Mouse (Mus musculus): ENCODE measurements around the gene Ntm. TPM values are rescaled to one million over a fixed set of nuclear protein-coding genes. Genes with fewer than 3 reads are reported as not detected.

Gene Ntm
- polyA plus RNA-seq, 1 experiment from 2014 or later: 26.5 TPM

DNA sequence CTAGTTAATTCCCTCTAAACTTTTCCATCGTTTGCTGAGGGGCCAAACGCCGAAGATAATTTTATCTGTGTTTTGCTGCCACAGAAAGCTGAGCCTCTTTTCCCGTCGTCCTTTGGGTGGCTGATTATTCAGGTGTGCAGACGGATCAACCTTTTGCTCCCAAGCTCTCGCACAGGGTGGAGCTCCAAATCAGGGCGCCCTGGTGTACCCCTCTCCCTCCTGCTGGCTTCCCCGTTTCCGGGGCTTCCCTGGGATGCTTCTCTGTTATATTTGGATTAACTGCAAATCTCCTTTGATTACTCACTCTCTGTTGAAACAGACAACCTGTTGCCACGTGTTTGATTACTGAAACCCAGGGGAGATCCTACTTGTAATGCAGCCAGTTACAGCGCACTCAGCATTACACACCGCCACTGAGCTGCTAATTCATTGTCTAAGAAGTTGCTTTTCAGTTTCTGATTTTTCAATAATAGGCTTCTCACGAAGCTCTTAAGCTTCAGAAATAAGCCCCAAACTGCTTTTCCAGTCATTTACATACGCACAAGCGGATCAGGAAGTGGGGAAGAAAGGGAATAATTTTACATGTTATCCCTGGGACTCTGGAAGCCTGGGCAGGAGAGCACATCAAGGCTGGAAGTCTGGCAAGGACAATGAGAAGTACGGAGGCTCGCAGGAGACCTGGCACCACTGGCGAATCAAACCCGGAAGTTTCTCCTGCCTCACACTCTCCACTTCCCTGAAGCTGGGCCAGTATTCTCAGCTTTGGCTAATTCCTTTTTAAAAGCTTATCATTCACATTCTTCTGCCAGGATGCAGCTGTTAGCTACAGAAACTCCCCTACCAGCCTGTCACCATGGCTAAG is 19.5 kb downstream of the Ntm start:
- Histone ChIP-seq H3K36me3 (no peaks in the 10 kb centered on the region), H3K27me3 (peaks cover 7% of the 10 kb centered on the region), H3K9ac (peak overlapping the region; percentile 23; the same call in 1 of the 2 replicates), H3K4me3 (peak overlapping the region; percentile 32), H3K27ac (no peak overlapping the region), H3K9me3 (replicated peaks) (no peaks in the 10 kb centered on the region), H3K4me2 (peak overlapping the region; percentile 54), H3K4me1 (replicated peaks) (0 out of 2 replicates have a peak, but pooled peaks cover 8% of the 10 kb centered on the region)
- WGBS: 18% methylated on average over 20 of the region's 20 CpGs
- no peak for ATAC-seq (replicated peaks; ENCODE audit: insufficient number of reproducible peaks, insufficient read depth, low FRiP score, low read depth)

DNA sequence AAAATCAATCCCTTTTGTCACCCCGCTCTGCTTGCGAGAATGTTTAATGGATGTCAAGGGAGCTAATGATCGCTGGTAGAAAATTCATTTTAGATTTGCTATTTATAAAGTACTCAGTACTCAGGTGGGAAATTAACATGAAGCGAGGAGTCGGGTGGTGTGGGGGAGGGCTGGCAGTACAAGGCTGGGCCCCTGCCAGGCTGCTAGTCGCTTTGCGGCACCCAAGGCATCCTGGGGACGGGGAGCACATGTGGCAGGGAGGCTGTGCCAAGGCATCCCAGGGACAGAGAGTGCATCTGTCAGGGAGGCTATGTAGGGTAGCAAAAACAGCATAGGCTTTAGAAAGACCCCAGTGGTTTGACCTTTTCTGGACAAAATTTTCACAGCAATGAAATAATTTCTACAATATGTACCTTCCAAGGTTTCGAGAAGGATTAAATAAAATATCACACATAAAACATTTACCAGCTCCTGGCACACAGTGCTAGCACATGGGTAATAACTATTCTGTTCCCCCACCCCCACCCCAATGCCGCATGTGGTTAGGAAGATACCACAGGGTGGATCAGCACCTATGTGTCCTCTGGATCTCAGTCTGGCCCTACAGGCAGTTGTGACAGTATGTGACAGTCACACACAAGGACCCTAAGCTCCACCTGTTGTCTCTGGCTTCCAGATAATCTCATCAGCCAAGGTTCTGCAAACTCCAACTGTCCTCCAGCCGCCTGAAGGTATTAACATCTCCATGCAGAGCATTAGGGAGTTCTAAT is 20.6 kb downstream of the Ntm start:
- H3K9me3 ChIP-seq (replicated peaks): no peaks in the 10 kb centered on the region
- H3K4me1 ChIP-seq (replicated peaks): 0 out of 2 replicates have a peak, but pooled peaks cover 8% of the 10 kb centered on the region
- H3K36me3 ChIP-seq: no peaks in the 10 kb centered on the region
- ATAC-seq (replicated peaks; ENCODE audit: insufficient number of reproducible peaks, insufficient read depth, low FRiP score, low read depth): no peak
- 57% methylated on average over 11 of the region's 11 CpGs for WGBS
- H3K27me3 ChIP-seq: peaks cover 7% of the 10 kb centered on the region
- H3K9ac ChIP-seq: no peak overlapping the region
- no peak overlapping the region for H3K27ac ChIP-seq
- no peak overlapping the region for H3K4me2 ChIP-seq
- H3K4me3 ChIP-seq: no peak overlapping the region

DNA sequence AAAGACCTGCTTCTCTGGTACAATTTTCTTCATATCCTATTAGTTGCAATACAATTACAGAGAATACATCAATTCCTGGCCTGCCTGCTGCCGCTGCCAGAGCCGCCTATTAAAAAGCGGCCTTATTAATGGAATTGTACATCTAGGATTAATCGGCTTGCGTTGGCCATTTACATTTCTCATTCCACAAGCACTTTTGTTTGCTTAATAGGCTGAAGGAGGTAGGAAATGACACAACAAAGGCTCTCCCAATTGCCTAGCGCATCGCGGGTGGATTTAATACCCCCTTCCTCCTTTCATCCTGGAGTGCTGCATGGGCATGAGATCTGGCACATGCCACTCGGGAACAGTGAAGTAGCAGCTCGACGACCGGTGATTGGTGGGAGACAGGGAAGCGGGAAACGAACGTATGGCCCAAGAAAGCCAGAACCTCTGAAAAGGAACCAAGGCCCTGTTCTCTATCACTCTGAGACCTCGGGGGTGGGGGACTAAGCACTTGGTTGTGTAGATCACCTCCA is 23.4 kb downstream of the Ntm start:
- H3K9me3 ChIP-seq (replicated peaks): no peaks in the 10 kb centered on the region
- ATAC-seq (replicated peaks; ENCODE audit: insufficient number of reproducible peaks, insufficient read depth, low FRiP score, low read depth): no peak
- H3K4me1 ChIP-seq (replicated peaks): 0 out of 2 replicates have a peak, but pooled peaks cover 8% of the 10 kb centered on the region
- H3K27ac ChIP-seq: no peak overlapping the region
- no peaks in the 10 kb centered on the region for H3K36me3 ChIP-seq
- H3K9ac ChIP-seq: no peak overlapping the region
- H3K27me3 ChIP-seq: peaks cover 7% of the 10 kb centered on the region
- whole genome bisulfite sequencing: 88% methylated on average over 16 of the region's 16 CpGs
- no peak overlapping the region for H3K4me3 ChIP-seq
- H3K4me2 ChIP-seq: no peak overlapping the region

DNA sequence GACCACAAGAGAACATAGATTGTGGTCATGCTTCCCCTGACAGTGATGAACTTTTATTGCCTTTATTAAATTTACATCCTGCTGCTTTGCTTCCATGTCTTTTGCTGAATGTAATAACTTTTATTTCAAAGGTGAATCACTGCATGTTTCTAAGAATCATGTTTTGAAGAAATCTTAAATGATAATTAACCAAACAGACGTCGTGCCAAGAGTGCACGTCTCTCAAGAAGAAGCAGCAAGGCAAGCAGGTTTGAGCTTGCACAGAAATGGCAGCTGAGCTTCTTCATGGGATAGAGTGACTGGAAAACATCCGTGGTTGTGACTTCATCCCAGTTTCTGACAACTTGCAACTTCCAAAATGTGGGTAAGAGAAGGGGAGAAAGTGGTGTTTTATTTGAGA is 34.1 kb downstream of the Ntm start:
- Histone ChIP-seq H3K27ac (no peak overlapping the region), H3K27me3 (no peaks in the 10 kb centered on the region), H3K4me1 (replicated peaks) (no peaks in the 10 kb centered on the region), H3K4me2 (no peak overlapping the region), H3K4me3 (no peak overlapping the region), H3K9me3 (replicated peaks) (no peaks in the 10 kb centered on the region), H3K36me3 (no peaks in the 10 kb centered on the region), H3K9ac (no peak overlapping the region)
- WGBS: 80% methylated on average over 4 of the region's 4 CpGs
- ATAC-seq (replicated peaks; ENCODE audit: insufficient number of reproducible peaks, insufficient read depth, low FRiP score, low read depth): no peak

DNA sequence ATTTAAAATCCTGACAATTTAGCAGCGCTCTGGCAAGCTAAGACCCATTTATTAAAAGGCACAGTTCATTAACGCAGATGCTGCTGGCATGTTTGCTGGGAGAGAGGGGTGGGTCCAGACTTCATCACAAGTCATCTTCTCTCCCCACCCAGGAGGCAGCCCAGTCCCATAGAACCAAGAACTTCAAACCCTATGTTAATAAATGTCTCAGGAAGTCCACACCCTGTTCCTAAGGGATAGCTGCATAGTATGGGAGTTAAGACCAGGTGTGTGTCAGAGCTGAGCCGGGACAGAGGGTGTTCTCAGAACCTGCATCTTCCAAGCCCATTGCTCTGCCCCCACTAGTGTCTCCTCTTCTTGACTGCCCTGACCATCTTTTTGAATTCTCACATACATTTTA is 37.6 kb downstream of the Ntm start:
- no peaks in the 10 kb centered on the region for H3K9me3 ChIP-seq (replicated peaks)
- no peak overlapping the region for H3K9ac ChIP-seq
- no peaks in the 10 kb centered on the region for H3K27me3 ChIP-seq
- no peaks in the 10 kb centered on the region for H3K36me3 ChIP-seq
- WGBS: 79% methylated on average over 3 of the region's 3 CpGs
- ATAC-seq (replicated peaks; ENCODE audit: insufficient number of reproducible peaks, insufficient read depth, low FRiP score, low read depth): no peak
- H3K4me2 ChIP-seq: no peak overlapping the region
- H3K27ac ChIP-seq: no peak overlapping the region
- H3K4me3 ChIP-seq: no peak overlapping the region
- no peaks in the 10 kb centered on the region; the same call in 1 of the 2 replicates for H3K4me1 ChIP-seq (replicated peaks)

DNA sequence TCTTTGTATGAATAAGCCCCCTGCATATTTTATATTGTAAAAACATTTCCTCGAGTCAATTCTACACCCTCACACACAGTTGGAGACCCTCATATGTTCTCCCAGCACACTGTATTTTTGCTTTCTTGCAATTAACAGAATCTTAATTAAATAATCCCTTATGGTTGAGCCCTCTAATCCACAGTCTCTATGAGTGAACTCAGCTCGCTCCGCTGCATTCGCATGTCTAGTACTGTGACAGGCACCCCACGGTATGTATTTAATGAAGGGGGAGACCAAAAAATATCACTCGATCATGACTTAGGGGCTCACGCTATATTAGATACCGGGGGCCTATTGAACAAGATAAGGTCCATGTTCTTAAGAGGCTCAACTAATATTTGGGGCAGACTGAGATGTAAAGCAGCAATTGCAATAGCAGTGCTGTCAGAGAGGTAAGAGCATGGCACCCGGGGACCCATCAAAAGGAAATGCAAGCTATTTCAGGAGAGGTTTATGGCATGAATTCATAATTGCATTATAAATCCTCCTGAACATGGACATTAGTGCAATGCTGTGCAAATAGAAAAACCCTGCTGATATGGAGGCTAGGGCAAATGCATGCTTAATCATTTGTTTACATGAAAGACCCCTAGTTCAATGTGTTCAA is 64.4 kb downstream of the Ntm start:
- Histone ChIP-seq H3K4me2 (no peak overlapping the region), H3K27me3 (no peaks in the 10 kb centered on the region), H3K27ac (no peak overlapping the region), H3K4me3 (no peak overlapping the region), H3K9me3 (replicated peaks) (no peaks in the 10 kb centered on the region), H3K36me3 (no peaks in the 10 kb centered on the region), H3K4me1 (replicated peaks) (no peaks in the 10 kb centered on the region), H3K9ac (no peak overlapping the region)
- no peak for ATAC-seq (replicated peaks; ENCODE audit: insufficient number of reproducible peaks, insufficient read depth, low FRiP score, low read depth)
- WGBS: 78% methylated on average over 9 of the region's 9 CpGs

DNA sequence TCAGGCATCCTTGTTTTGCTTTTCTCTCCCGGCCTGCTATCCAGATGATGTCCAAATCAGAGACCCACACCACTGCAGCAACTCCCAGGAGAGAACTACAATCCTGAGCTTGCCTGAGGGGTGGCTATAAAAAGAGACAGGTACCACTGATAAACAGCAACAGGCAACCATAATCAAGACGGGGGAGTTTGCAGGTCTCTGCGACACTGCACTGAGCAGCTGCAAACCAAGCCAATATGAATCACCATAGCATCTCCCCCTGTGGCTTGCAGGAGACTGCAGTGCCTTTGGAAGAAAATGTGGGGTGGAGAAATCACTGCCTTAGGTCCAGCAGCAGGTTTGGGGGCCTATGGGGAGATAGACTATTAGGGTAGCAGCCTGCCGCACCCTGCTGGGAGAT is 65.5 kb downstream of the Ntm start:
- no peak overlapping the region for H3K9ac ChIP-seq
- H3K4me2 ChIP-seq: no peak overlapping the region
- no peaks in the 10 kb centered on the region for H3K4me1 ChIP-seq (replicated peaks)
- no peaks in the 10 kb centered on the region for H3K36me3 ChIP-seq
- no peak for ATAC-seq (replicated peaks; ENCODE audit: insufficient number of reproducible peaks, insufficient read depth, low FRiP score, low read depth)
- no peak overlapping the region for H3K27ac ChIP-seq
- 71% methylated on average over 4 of the region's 4 CpGs for WGBS
- no peak overlapping the region for H3K4me3 ChIP-seq
- no peaks in the 10 kb centered on the region for H3K27me3 ChIP-seq
- H3K9me3 ChIP-seq (replicated peaks): no peaks in the 10 kb centered on the region

DNA sequence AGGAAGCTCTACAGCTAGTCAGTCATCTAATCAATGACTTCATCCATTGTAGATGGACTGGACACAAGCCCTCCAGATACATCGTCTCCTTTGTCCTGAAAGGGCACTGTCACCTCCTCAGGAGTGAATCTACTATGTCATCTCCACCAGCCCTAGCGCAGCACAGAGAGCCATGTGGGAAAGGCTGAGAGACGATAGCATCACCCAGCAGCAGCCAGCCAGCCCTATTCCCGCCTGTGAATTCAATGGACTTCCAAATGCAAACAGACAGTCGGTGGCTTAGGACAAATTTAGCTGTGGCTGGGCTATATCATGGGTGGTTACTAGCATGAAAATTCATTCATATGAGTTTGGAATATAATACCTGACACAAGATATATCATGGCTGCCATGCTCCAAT is 70.1 kb downstream of the Ntm start:
- no peak overlapping the region for H3K4me2 ChIP-seq
- H3K4me1 ChIP-seq (replicated peaks): no peaks in the 10 kb centered on the region
- H3K4me3 ChIP-seq: no peak overlapping the region
- no peak overlapping the region for H3K9ac ChIP-seq
- no peaks in the 10 kb centered on the region for H3K27me3 ChIP-seq
- no peaks in the 10 kb centered on the region for H3K9me3 ChIP-seq (replicated peaks)
- no peak overlapping the region for H3K27ac ChIP-seq
- H3K36me3 ChIP-seq: no peaks in the 10 kb centered on the region
- ATAC-seq (replicated peaks; ENCODE audit: insufficient number of reproducible peaks, insufficient read depth, low FRiP score, low read depth): no peak
- WGBS: 66% methylated on average over 5 of the region's 5 CpGs

DNA sequence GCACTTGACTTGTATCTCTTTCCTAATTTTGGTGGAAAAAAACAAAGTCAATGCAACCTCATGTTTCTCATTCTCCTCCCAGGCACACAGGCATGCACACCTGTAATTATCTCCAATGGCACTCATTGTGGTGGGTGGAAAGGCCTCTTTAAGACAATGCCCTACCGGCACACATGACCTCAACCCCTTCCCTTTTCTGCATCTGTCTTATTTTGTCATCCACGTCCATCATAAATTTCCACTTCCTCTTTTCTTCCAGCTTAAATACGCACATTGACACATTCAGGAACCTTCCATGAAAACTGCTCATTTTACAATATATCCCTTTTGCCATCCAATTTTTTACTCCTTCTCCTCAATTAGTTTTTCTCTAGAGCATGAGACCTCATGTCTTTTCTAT is 74.2 kb downstream of the Ntm start:
- Histone ChIP-seq H3K4me1 (replicated peaks) (no peaks in the 10 kb centered on the region), H3K4me3 (no peak overlapping the region), H3K9me3 (replicated peaks) (no peaks in the 10 kb centered on the region), H3K36me3 (no peaks in the 10 kb centered on the region), H3K4me2 (no peak overlapping the region), H3K27me3 (no peaks in the 10 kb centered on the region), H3K27ac (no peak overlapping the region), H3K9ac (no peak overlapping the region)
- 82% methylated on average over 3 of the region's 3 CpGs for WGBS
- ATAC-seq (replicated peaks; ENCODE audit: insufficient number of reproducible peaks, insufficient read depth, low FRiP score, low read depth): no peak

DNA sequence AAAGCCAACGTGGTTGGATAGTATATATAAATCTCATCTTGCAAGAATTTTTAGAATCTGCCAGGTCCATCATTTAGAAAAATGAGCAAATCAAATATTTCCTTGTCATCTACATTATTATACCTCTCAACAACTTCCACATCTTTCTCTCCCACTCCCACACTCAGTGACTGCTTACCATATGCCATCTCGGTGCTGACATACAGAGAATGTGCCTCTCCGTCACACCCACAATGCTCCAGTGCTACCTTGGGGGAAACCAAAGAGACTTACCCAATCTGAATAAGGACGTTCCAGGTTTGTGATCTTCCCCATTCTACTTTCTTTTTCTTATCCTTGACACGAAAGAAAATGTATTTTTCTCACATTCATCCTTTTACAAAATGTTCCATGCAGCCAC is 75.0 kb downstream of the Ntm start:
- WGBS: 74% methylated on average over 5 of the region's 5 CpGs
- H3K27me3 ChIP-seq: no peaks in the 10 kb centered on the region
- H3K27ac ChIP-seq: no peak overlapping the region
- no peak for ATAC-seq (replicated peaks; ENCODE audit: insufficient number of reproducible peaks, insufficient read depth, low FRiP score, low read depth)
- H3K4me3 ChIP-seq: no peak overlapping the region
- H3K9me3 ChIP-seq (replicated peaks): no peaks in the 10 kb centered on the region
- no peaks in the 10 kb centered on the region for H3K36me3 ChIP-seq
- no peak overlapping the region for H3K9ac ChIP-seq
- H3K4me2 ChIP-seq: no peak overlapping the region
- no peaks in the 10 kb centered on the region for H3K4me1 ChIP-seq (replicated peaks)

DNA sequence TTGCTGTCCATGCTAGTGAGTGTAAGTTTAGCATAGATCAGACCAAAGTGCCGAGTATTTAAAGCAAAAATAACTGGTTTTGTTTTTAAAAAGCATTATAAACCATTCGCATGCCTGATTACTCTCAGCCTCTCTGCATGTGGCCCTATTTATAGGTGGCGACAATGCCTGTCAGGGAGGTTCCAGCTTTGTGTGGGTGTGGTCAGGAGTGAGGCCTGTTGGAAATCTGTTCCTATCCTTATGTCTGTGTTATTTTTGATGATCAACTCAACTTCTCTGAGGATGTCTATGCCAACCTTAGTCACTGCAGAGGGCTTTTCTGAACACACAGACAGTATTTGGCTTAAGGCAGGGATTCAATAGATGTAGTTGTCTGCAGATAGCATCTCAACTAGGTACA is 78.9 kb downstream of the Ntm start:
- Histone ChIP-seq H3K36me3 (no peaks in the 10 kb centered on the region), H3K9me3 (replicated peaks) (no peaks in the 10 kb centered on the region), H3K4me3 (no peak overlapping the region), H3K27me3 (no peaks in the 10 kb centered on the region), H3K4me2 (no peak overlapping the region), H3K9ac (no peak overlapping the region), H3K27ac (no peak overlapping the region), H3K4me1 (replicated peaks) (no peaks in the 10 kb centered on the region)
- WGBS: 64% methylated on average over 3 of the region's 3 CpGs
- no peak for ATAC-seq (replicated peaks; ENCODE audit: insufficient number of reproducible peaks, insufficient read depth, low FRiP score, low read depth)

Data from heart, embryonic 15.5 days (tissue).